Mouse (Mus musculus): ENCODE results near the gene Prkce. TPM values are rescaled to one million over a fixed set of nuclear protein-coding genes. Genes with fewer than 3 reads are reported as not detected.

Gene Prkce
- polyA plus RNA-seq, 1 experiment from 2014 or later = 1.9 TPM

DNA sequence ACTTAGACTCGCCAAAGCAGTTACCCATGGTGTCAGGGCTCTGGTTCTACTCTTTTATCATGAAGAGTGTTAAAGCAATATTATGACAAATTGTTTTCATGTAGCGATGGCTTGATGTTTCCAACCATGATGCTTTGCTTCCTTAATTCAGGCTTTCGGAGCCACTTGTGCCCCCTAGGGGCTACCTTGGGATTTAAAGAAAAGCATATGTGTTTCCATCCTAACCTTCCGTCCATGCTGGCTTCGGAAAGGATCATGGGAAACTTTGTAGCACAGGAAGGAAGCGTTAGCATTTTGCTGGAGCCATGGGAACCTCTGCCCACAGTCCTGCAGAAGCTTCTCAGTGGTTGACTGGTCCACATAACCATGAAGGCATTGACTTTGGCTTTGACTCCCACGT, 351.0 kb downstream of the Prkce start:
- no peaks in the 10 kb centered on the region for H3K9me3 ChIP-seq (replicated peaks)
- ATAC-seq = no peak

DNA sequence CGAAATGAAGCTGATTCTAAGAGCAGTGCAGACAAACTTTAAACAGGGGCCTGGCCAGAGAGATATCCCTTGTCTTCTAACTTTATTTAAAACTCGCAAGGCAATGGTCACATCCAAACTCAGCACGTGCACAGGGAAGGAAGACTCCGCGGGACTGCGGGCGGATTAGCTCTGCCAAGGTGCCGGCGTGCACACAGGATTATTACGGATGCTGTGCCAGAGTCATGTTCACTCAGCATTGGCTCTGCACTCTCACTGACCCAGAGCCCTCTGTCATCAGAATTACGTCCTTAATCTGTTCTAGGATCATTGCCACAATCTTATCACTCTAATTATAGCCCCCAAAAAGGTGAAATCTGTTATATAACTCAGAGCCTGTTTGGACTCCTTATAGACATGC, 353.7 kb downstream of the Prkce start:
- ATAC-seq = no peak
- Histone ChIP-seq H3K4me3 (no peak overlapping the region), H3K9me3 (replicated peaks) (no peaks in the 10 kb centered on the region), H3K4me2 (no peak overlapping the region), H3K9ac (no peak overlapping the region), H3K36me3 (no peaks in the 10 kb centered on the region), H3K27me3 (replicated peaks) (no peaks in the 10 kb centered on the region), H3K27ac (no peak overlapping the region), H3K4me1 (no peaks in the 10 kb centered on the region)
- 81% methylated on average over 11 of the region's 11 CpGs for WGBS (ENCODE audit: insufficient replicate concordance)

More for the DNA sequence above, 351.0 kb downstream of the Prkce start:
- H3K27ac ChIP-seq = no peak overlapping the region
- no peaks in the 10 kb centered on the region for H3K4me1 ChIP-seq
- no peaks in the 10 kb centered on the region for H3K27me3 ChIP-seq (replicated peaks)
- H3K36me3 ChIP-seq = no peaks in the 10 kb centered on the region
- no peak overlapping the region for H3K4me2 ChIP-seq
- 65% methylated on average over 7 of the region's 7 CpGs for WGBS (ENCODE audit: insufficient replicate concordance)
- no peak overlapping the region for H3K4me3 ChIP-seq
- no peak overlapping the region for H3K9ac ChIP-seq

DNA sequence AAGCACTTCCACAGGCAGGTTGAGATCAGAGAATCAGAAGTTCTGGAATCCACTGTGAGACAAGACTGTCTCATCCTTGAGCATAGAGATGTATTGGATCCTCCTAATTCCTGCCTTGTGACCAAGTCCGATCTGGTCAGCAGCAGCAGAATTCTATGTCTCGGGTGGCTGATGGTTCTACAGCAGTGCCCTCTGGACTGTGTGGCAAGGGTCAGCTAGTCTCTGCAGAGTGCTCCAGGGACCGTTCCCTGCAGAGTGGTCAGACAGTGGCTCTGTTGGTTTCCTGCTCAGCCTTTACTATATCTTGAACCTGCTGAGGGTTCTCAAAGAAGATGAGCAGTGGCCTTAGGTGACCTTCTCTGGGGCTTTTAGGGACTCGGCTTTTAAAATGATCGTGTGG, 355.1 kb downstream of the Prkce start:
- ATAC-seq = no peak
- Histone ChIP-seq H3K4me3 (no peak overlapping the region), H3K36me3 (no peaks in the 10 kb centered on the region), H3K27ac (no peak overlapping the region), H3K4me1 (no peaks in the 10 kb centered on the region), H3K27me3 (replicated peaks) (no peaks in the 10 kb centered on the region), H3K9me3 (replicated peaks) (no peaks in the 10 kb centered on the region), H3K4me2 (no peak overlapping the region), H3K9ac (no peak overlapping the region)
- 78% methylated on average over 5 of the region's 5 CpGs for WGBS (ENCODE audit: insufficient replicate concordance)

DNA sequence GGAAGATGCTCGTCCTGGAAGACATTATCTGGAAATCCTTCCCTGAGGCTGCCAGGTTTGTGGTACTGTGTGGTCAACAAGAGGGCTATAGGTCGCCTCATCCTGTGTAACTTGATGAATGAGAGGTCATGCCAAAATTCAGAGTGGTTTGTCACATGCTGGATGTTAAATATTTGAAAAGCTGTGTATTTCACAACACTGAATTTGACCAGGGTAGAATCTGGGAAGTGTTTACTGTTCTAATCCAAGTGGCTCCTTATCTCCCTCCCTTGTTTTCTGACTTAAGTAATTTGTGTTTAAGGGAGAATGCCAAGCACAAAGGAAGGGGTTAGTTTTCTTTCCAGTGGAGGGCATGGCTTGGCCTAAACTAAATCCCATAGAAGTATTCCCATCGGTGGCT, 355.8 kb downstream of the Prkce start:
- WGBS (ENCODE audit: insufficient replicate concordance) = 41% methylated on average over 3 of the region's 3 CpGs
- H3K4me3 ChIP-seq = no peak overlapping the region

GRCm38 (mm10) chr17:86523843-86524242, 356.3 kb downstream of the Prkce start:
- no peaks in the 10 kb centered on the region for H3K36me3 ChIP-seq
- H3K9ac ChIP-seq = no peak overlapping the region
- H3K4me2 ChIP-seq = no peak overlapping the region
- no peak overlapping the region for H3K4me3 ChIP-seq
- H3K4me1 ChIP-seq = no peaks in the 10 kb centered on the region
- no peak overlapping the region for H3K27ac ChIP-seq
- ATAC-seq = no peak
- H3K27me3 ChIP-seq (replicated peaks) = no peaks in the 10 kb centered on the region
- H3K9me3 ChIP-seq (replicated peaks) = no peaks in the 10 kb centered on the region
- WGBS (ENCODE audit: insufficient replicate concordance) = 80% methylated on average over 10 of the region's 10 CpGs

More for the DNA sequence above, 355.8 kb downstream of the Prkce start:
- Histone ChIP-seq H3K27me3 (replicated peaks) (no peaks in the 10 kb centered on the region), H3K4me2 (no peak overlapping the region), H3K9ac (no peak overlapping the region), H3K4me1 (no peaks in the 10 kb centered on the region), H3K27ac (no peak overlapping the region), H3K36me3 (no peaks in the 10 kb centered on the region), H3K9me3 (replicated peaks) (no peaks in the 10 kb centered on the region)
- no peak for ATAC-seq

DNA sequence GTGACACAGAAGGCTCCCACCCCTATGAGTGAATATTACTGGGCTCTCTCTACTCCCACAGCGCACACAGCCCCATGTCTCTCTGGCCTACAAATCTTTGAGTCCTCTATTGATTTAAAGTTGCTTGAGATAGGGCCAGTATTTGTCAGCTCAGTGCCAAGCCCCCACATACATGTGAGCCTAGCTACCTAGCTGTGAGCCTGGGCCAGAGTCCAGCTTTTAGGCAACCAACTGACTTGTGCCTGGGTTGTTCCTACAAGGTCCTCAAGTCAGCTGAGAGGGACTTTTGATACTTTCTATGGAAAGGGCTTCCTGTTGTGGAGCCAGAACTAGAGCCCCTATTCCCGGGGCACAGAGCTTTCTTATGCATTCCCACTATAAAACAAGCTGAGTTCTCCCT, 357.5 kb downstream of the Prkce start:
- H3K27me3 ChIP-seq (replicated peaks) = no peaks in the 10 kb centered on the region
- H3K9ac ChIP-seq = no peak overlapping the region
- H3K36me3 ChIP-seq = no peaks in the 10 kb centered on the region
- H3K4me1 ChIP-seq = 0 out of 2 replicates have a peak, but pooled peaks cover 2% of the 10 kb centered on the region
- no peak overlapping the region for H3K27ac ChIP-seq
- WGBS (ENCODE audit: insufficient replicate concordance) = 80% methylated on average over 2 of the region's 2 CpGs
- H3K9me3 ChIP-seq (replicated peaks) = no peaks in the 10 kb centered on the region
- no peak overlapping the region for H3K4me3 ChIP-seq
- no peak overlapping the region for H3K4me2 ChIP-seq
- ATAC-seq = no peak

DNA sequence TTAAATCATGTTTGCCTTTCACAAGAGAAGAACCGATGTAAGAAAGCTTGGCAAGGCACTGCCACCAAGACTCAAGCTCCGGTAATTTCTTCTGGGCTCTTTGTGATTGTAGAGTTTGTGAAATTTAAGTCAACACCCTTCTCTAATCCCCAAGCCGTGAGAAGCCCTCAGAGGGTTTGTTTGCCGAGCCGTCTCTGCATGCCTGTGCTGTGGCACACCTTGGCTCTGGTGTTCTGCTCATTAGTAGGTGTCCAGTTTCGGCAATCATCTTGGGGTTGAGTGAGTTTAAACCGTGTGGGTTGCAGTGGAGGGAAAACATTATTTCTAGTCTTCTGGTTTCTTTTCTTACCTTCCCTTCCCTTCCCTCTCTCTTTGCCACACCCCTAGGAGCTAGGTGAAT, 358.4 kb downstream of the Prkce start:
- ATAC-seq = no peak
- no peaks in the 10 kb centered on the region for H3K9me3 ChIP-seq (replicated peaks)
- no peaks in the 10 kb centered on the region for H3K27me3 ChIP-seq (replicated peaks)
- H3K9ac ChIP-seq = no peak overlapping the region
- H3K27ac ChIP-seq = no peak overlapping the region
- no peak overlapping the region for H3K4me3 ChIP-seq
- no peak overlapping the region for H3K4me2 ChIP-seq
- 0 out of 2 replicates have a peak, but pooled peaks cover 6% of the 10 kb centered on the region for H3K4me1 ChIP-seq
- WGBS (ENCODE audit: insufficient replicate concordance) = 72% methylated on average over 7 of the region's 7 CpGs
- no peaks in the 10 kb centered on the region for H3K36me3 ChIP-seq

DNA sequence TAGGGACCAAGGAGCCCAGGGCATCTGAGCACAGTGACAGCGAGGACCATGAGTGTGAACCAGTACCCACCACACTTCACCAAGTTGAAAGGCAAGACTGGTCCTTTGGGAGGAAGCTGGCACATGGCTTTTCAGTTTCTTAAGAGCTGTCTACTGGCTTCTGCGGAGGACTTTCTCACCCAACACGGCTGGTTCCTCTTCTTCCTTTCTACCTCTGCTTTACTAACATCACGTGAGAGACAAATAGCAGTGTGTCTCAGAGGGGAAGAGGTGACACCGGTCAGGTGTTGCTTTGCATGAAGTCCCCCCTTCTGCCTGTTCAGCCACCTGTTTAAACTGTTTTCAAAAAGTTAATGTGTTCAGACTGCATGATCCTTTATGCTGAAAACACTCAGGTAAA, 359.7 kb downstream of the Prkce start:
- no peak overlapping the region for H3K27ac ChIP-seq
- H3K4me1 ChIP-seq = 0 out of 2 replicates have a peak, but pooled peaks cover 6% of the 10 kb centered on the region
- no peak overlapping the region for H3K4me3 ChIP-seq
- 61% methylated on average over 5 of the region's 5 CpGs for whole genome bisulfite sequencing (ENCODE audit: insufficient replicate concordance)
- no peak overlapping the region for H3K9ac ChIP-seq
- no peaks in the 10 kb centered on the region for H3K27me3 ChIP-seq (replicated peaks)
- no peaks in the 10 kb centered on the region for H3K36me3 ChIP-seq
- no peak overlapping the region for H3K4me2 ChIP-seq
- ATAC-seq = no peak
- H3K9me3 ChIP-seq (replicated peaks) = no peaks in the 10 kb centered on the region

DNA sequence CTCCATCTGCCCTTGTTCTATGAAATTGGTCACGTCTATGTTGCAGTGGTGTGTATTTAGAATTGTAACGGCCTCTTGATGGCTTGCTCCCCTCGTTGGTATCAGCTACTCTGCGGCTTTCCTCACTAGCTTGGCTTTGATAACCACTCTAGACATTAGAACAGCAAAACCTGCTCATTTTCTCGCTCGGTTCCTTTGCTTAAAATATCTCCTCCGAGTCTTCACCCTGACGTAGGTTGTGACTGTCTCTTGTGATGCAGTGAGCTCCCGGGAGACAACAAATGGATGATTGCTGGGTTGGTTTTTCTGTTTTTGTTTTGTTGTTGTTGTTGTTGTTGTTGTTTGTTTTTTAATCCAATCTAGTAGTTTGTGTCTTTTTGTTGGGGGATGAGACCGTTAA, 361.4 kb downstream of the Prkce start:
- 71% methylated on average over 10 of the region's 10 CpGs for WGBS (ENCODE audit: insufficient replicate concordance)
- Histone ChIP-seq H3K4me2 (no peak overlapping the region), H3K9me3 (replicated peaks) (no peaks in the 10 kb centered on the region), H3K27me3 (replicated peaks) (no peaks in the 10 kb centered on the region), H3K9ac (no peak overlapping the region), H3K36me3 (no peaks in the 10 kb centered on the region), H3K27ac (no peak overlapping the region), H3K4me3 (no peak overlapping the region), H3K4me1 (peaks cover 10% of the 10 kb centered on the region; the same call in 1 of the 2 replicates)
- no peak for ATAC-seq

DNA sequence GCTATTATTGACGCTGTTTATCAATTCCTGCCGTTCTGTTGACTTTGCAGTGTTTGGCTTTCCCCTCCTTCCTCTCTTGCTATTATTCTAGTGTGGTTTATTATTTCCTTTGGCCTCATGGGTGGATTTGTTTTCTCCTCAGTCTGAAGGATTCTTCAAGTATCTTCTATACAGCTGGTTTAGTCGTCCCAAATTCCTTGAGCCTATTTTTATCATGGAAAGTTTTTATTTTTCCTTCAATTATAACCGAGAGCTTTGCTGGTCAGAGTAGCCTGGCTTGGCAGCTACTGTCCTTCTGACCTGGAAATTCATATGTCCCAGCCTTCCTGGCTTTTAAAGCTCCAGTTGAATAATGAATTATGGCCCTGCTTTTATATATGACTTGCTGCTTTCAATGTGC, 361.8 kb downstream of the Prkce start:
- ATAC-seq = no peak
- no peak overlapping the region for H3K4me2 ChIP-seq
- no peaks in the 10 kb centered on the region for H3K9me3 ChIP-seq (replicated peaks)
- H3K9ac ChIP-seq = no peak overlapping the region
- whole genome bisulfite sequencing (ENCODE audit: insufficient replicate concordance) = 64% methylated on average over 4 of the region's 4 CpGs
- no peak overlapping the region for H3K4me3 ChIP-seq
- H3K27me3 ChIP-seq (replicated peaks) = no peaks in the 10 kb centered on the region
- peaks cover 10% of the 10 kb centered on the region; the same call in 1 of the 2 replicates for H3K4me1 ChIP-seq
- H3K27ac ChIP-seq = no peak overlapping the region
- no peaks in the 10 kb centered on the region for H3K36me3 ChIP-seq

- Histone ChIP-seq H3K4me2 (no peak overlapping the region), H3K9ac (no peak overlapping the region), H3K27me3 (replicated peaks) (no peaks in the 10 kb centered on the region), H3K4me1 (peaks cover 10% of the 10 kb centered on the region; the same call in 1 of the 2 replicates), H3K36me3 (no peaks in the 10 kb centered on the region), H3K9me3 (replicated peaks) (no peaks in the 10 kb centered on the region), H3K4me3 (no peak overlapping the region), H3K27ac (no peak overlapping the region)
- 50% methylated on average over 6 of the region's 6 CpGs for WGBS (ENCODE audit: insufficient replicate concordance)
- ATAC-seq = no peak
Measured at GRCm38 (mm10) chr17:86531231-86531630, 363.6 kb downstream of the Prkce start.

DNA sequence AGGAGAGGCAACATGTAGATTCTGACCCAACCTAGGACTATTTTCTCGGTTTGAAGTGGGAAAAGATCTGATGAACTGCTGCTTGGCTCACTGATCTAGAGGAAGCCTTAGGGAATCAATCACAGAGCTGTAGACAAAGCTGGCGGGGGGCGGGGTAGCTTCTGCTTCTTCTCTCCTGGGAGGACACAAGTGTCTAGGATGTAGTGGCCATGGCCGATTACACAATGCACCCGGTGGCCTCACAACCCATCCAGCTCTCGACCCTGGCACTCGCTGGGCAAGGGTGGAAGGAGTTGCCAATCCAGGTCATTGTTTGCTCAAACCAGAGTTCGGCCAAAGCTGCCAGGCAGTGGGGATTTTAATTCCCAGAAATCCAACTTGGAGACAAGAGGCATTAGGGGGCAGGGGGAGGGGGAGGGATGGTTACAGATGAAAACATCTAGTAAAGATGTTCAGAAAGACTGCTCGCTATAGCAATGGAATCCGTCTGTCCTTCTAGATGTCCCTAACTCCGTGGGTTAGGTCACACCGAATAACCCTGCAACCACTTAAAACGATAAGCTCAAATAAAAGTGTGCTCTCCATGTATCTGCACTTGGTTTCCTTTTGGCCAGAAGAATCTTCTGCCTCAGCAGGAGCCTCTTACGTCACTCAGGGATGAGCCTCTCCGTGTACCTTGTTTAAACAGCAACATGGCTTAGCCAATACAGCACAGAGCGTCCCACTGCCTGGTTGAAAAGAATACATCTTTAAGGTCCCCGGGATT, 365.4 kb downstream of the Prkce start:
- ATAC-seq = no peak

DNA sequence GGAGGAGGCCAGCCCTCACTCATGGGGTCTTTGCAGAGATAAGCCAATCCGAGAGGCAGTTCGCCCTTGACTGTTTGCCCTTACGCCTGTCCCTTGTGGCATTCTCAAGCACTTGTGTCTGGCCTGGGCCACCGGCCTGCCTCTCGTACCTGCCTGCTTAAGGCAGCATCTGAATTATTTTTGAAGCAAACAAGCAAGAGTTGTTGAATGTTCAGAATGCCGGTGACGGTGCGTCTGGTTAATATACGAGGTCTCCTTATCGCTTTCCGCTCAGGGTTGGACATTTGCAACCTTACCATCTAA, 365.9 kb downstream of the Prkce start:
- no peak overlapping the region for H3K27ac ChIP-seq
- no peaks in the 10 kb centered on the region for H3K27me3 ChIP-seq (replicated peaks)
- H3K4me3 ChIP-seq = no peak overlapping the region
- no peak overlapping the region for H3K4me2 ChIP-seq
- ATAC-seq = no peak
- H3K9me3 ChIP-seq (replicated peaks) = no peaks in the 10 kb centered on the region
- peaks cover 10% of the 10 kb centered on the region; the same call in 1 of the 2 replicates for H3K4me1 ChIP-seq
- H3K36me3 ChIP-seq = no peaks in the 10 kb centered on the region
- WGBS (ENCODE audit: insufficient replicate concordance) = 75% methylated on average over 11 of the region's 11 CpGs
- no peak overlapping the region for H3K9ac ChIP-seq

More for the DNA sequence above, 365.4 kb downstream of the Prkce start:
- H3K9ac ChIP-seq = no peak overlapping the region
- no peak overlapping the region for H3K4me2 ChIP-seq
- H3K36me3 ChIP-seq = no peaks in the 10 kb centered on the region
- no peaks in the 10 kb centered on the region for H3K27me3 ChIP-seq (replicated peaks)
- 57% methylated on average over 17 of the region's 17 CpGs for WGBS (ENCODE audit: insufficient replicate concordance)
- peaks cover 10% of the 10 kb centered on the region; the same call in 1 of the 2 replicates for H3K4me1 ChIP-seq
- no peak overlapping the region for H3K27ac ChIP-seq
- H3K9me3 ChIP-seq (replicated peaks) = no peaks in the 10 kb centered on the region
- no peak overlapping the region for H3K4me3 ChIP-seq

All from liver, embryonic 12.5 days (tissue).